Mouse (Mus musculus): ENCODE measurements around the gene Garnl3.
"Not testable (repeated sequence)": the region's sequence is repeated elsewhere in the genome, so short reads cannot be mapped to it uniquely, and the experiment has no call there.

The Garnl3 gene

DNA sequence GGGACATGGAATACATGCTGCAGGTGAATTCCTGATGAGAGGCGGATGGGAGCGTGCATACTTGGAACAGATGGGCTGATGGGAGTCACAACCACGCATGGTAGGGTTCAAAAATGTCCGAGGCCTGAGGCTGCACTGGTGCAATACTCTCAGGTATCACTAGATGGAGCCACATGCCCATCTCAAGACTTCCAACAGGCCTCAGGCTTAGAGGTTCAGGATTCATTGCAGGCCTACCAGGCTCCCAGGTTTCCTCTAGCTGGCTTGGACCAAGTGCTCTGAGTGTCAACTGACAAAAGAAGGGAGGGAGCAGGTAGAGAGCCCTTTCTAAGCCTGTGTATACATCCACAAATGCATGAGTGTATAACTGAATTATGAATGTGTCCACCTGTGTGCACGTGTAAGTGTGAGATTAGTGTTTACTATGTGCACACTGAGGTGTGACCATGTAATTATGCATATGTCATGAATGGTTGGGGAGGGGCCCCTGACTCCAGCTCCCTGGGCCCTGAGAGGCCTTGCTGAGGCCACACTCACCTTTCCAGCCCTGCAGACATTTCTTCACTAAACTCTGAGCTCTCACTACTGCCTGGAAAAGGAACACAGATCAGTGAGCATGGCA lies 23.4 kb upstream of the Garnl3 start:
- DNase-seq (ENCODE audit: low spot score in 2 of 2): peak; percentile 52 to 74

DNA sequence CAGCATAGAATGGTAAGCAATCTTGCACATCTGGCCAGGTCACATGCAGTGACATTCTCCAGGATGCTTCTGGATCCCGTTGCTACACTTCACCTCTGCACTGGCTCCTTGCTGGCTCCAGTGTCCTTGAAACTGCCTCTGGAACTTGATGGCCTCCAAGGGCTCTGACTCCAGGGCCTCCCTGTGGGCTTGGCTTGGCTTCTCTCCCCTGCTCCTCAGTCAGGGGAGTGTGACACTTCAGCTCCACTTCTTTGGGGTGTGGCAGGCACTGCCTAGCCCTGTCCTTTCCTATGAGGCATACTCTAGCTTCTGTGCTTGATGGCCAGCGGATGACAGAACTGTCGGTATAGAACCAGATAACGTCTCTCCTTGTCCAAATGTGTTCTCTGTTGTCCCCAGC lies 15.5 kb upstream of the Garnl3 start:
- no peak for DNase-seq (ENCODE audit: low spot score in 2 of 2)

GRCm38 (mm10) chr2:33143292-33143691 lies 11.8 kb upstream of the Garnl3 start:
- no peak for DNase-seq (ENCODE audit: low spot score in 2 of 2)

- DNase-seq (ENCODE audit: low spot score in 2 of 2): no peak
Measured at GRCm38 (mm10) chr2:33138491-33138890, 7.0 kb upstream of the Garnl3 start.

DNA sequence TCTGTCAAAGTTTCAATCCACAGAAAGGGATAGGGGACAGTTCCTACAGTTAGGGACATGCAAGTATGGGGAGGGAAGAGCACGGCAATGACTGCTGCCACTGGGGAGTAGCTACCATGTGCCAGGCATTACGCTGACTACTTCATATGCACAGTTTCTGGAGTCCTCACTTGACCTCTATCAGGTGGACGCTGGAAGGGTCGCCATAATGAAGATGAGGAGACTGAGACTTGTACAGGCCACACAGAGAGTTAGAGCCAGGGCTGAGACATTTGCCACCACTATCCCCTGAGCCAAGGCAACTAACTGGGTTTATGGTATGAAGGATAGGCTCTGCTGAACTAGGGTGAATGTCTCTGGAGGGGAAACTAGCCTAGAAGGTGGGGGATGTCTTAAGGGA lies 6.3 kb upstream of the Garnl3 start:
- no peak for DNase-seq (ENCODE audit: low spot score in 2 of 2)

- no peak for DNase-seq (ENCODE audit: low spot score in 2 of 2)
Measured at GRCm38 (mm10) chr2:33137244-33137643, 5.8 kb upstream of the Garnl3 start.

DNA sequence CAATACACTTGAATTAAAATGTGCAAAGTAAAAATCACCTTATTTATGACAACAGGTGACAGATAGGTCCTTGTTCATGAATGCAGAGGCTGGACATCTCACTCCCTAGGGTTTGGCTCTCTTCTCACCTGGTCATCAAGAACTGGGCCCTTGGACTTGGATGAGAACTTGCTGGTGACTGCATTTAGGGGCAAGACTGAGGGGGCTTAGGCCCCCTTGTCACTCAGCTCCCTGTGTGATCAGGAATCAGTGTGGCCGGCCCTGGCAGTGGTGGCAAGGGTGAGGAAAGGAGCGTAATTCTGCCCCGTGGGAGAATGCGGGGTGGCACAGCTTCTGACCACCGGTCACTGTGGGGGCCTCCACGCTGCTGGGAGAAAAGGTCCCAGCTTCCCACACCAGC lies 4.9 kb upstream of the Garnl3 start:
- DNase-seq (ENCODE audit: low spot score in 2 of 2): no peak

DNA sequence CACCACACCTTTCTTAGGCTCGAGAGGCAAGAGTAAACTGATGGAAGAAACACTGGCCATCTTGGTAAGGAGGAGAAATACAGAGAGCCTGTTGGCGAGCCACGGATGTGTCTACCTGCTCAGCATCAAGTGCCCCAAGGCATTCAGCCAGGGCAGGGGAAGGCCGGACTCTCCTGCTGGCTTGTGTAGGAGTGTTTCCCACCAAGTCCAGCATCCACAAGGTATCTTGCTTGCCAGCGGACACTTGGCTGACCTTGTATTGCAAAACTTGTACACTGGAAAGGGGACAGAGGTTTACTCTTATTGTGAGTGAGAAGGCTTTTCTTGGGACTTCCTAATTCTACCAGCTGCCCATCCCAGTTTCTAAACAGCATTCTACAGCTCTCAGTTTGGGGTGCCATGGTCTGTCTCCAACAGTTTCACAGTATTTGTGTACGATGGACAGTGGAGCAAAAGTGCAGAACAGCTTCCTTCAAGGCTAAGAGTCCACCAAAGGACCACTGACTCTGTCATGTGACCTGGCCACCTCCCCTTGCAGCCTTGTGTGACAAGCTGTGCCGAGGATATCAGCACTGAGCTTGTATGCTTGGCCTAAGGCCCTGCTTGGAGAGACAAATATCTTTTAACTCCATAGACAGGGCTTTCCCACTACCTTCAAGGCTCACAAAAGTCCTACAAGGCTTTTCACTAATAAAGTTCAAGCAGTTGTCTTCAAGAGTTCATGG lies 3.5 kb upstream of the Garnl3 start:
- DNase-seq (ENCODE audit: low spot score in 2 of 2): no peak

DNA sequence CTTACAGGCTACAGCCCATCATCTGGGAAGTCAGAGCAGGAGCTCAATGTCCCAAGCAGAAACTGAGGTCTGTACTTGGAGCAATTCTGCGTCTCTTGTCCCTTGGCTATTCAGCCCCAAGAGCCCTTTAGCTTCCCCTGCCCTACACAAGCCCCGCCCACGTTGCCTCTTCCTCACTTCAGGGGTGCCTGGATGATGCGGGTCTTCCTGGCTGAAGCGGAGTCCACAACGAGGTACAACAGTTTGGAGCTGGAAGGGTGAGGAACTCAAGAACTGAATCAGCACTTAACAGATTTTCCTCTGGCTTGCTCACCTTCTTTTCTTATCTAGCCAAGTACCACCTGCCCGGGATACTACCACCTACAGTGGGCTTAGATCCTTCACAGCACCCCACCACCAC lies 852 bp upstream of the Garnl3 start:
- no peak for DNase-seq (ENCODE audit: low spot score in 2 of 2)

- DNase-seq (ENCODE audit: low spot score in 2 of 2): peak; percentile 96 to 97
Measured at GRCm38 (mm10) chr2:33130526-33131483, 649 bp downstream of the Garnl3 start.

GRCm38 (mm10) chr2:33130141-33130525 lies 1.3 kb downstream of the Garnl3 start:
- no peak for DNase-seq (ENCODE audit: low spot score in 2 of 2)

GRCm38 (mm10) chr2:33129696-33130095 lies 1.8 kb downstream of the Garnl3 start:
- DNase-seq (ENCODE audit: low spot score in 2 of 2): peak in 1 of 2 experiments; percentile 56

DNA sequence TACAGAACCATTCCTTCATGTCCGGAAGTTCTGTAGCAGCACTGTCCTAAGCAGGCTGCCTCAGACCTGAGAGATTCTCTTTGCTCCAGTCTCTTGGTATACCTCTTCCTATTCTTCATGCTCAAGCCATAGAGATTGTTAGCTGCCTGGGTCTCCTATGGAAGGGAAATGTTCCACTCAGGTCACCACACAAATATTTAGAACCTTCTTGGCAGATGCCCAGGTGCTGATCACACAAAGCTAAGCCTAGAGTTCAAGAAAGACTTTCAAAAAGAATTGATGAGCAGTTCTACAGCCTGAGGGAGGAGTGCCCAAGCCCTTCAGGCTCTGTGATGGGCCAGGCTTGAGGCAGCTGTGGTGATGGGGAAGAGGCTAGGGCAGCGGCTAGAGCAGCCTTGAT lies 2.4 kb downstream of the Garnl3 start:
- no peak for DNase-seq (ENCODE audit: low spot score in 2 of 2)

DNA sequence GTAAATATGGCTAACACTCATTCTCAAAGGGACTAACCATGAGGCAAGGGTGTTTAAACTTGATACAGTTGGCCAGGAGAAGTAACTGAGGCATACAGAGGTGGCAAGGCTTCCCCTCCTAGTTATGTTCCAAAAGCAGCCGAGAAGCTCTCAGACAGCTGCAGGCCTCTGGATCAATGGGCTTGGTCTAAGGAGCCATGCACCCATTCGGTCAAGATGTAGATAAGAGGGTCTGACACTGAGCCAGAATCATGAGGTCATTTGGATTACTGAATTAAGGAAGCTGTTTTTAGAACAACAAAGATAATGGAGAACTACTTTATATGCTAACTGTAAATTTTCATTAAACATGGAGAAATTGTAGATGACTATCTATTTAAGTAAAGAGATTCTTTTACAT lies 4.2 kb downstream of the Garnl3 start:
- no peak for DNase-seq (ENCODE audit: low spot score in 2 of 2)

DNA sequence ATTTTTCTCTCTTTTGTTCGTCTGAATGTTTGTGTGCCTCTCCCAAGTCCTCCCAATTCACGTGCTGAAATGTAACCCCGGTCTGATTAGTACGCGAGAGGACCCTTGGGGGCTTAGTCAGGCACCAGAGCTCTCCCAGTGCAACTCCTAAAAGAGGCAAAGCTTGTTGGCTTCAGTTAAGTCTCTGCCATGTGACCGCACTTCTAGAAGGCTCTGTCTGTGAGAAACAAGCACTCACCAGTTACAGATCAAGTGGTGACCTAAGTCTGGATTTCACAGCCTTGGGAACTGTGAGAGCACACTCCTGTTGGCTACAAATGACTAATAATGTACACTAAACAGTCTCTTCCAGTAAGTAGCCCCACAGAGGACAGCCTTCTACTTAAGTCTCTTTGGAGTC lies 8.6 kb downstream of the Garnl3 start:
- no peak for DNase-seq (ENCODE audit: low spot score in 2 of 2)

DNA sequence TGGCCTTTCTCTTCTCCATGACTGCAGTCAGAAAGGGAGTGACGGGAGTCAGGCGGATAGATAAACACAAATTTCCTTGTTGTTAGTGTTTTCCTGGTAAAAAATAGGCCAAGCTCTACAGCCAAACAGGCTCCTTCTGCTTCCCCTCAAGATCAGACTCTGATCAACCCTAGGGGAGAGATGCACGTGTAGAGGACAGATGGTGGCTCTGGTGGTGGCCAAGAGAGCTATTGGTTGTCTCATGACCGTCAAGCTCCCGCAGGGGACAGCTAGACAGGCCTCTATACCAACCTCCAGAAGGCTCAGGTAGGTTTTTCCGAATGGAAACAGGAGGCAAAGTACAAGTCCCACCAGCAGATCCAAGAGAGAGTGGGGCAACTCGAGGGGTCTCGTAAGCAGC lies 30.9 kb downstream of the Garnl3 start:
- no peak for DNase-seq (ENCODE audit: low spot score in 2 of 2)

- not testable (repeated sequence) for DNase-seq (ENCODE audit: low spot score in 2 of 2)
Measured at GRCm38 (mm10) chr2:33097326-33097725, 34.1 kb downstream of the Garnl3 start.

GRCm38 (mm10) chr2:33095221-33095671 lies 36.2 kb downstream of the Garnl3 start:
- peak in 1 of 2 experiments; percentile 21 for DNase-seq (ENCODE audit: low spot score in 2 of 2)

DNA sequence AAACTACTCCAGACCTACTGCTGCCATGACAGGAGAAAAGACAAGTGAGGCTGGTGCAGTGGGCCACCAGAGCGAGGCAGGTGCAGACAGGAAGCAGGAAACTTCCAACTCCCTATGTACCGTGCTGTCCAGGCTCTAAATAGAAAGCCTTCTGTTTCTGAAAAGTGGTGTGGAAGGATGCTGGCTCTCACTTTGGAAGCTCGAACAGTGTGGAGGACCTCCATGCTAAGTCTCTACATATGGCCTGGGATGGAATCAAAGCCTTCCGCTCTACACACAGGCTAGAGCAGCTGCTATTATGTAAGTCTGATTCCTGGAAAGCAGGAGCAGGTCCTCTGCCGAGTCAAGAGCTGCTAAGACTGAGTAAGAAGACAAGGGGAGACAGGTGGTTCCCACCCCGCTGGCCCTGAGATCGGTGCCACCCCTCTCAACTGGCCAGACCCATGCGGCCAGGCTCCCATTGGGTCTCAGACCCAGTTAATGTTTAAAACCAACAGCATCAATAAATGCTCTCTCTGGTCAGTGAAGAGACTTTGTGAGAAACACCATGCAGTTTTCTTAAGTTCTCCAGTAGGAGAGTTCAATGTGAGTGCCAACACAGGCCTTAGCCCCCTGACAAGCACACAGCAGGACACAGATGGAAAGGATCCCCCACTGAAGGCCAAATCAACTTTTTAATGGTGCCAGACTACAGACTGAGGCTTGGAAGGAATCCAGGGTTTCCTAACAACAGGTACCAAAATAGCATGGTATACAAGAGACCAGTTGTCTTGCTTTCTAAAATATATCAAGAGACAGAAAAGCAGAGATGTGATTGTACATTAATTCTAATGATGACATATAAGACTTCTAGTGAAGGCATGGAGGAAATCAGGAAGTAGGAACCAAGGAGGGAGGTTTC lies 40.6 kb downstream of the Garnl3 start:
- DNase-seq (ENCODE audit: low spot score in 2 of 2): peak in 1 of 2 experiments; percentile 21

DNA sequence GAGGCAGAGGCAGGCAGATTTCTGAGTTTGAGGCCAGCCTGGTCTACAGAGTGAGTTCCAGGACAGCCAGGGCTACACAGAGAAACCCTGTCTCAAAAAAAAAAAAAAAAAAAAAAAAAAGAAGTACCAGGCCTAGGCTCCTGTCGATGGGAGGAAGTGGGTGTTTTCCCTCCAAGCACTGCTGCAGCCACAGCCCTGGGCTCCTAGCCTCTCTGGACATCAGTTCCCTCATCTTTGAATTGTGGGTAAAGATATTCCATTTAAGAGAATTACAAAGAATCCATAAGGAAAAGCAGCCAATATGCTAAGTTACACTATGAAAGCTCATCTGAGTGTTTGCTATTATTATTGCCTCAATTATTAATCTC lies 41.4 kb downstream of the Garnl3 start:
- not testable (repeated sequence) for DNase-seq (ENCODE audit: low spot score in 2 of 2)

DNA sequence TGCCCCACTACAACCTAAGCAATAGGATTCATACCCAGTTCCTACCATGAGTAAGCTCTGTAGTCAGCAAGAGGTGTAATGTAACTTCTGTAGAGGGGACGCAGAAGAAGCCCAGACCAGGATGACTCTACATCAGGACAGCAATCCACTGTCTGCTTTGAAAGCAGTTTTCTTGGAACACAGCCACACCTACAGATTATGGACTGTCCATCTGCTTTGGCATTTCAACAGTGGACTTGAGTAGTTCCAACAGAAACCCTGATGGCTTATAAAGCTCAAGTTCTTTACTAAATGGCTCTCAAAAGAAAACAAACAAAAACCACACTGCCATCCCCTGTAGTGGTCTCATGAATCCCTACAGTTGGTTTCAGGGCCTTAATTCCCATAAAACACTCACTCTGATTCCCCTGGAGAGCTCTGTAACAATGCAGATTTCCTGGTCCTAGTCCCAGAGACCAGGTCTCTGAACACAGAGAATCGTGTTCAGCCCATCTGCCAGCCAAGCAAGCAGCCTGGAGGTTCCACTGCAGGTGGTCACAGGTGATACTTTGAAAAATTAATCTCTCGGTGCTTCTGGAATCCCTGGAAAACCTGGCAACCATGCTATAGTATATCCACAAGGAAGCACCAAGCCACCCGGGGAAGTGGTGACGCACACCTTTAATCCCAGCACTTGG lies 42.0 kb downstream of the Garnl3 start:
- DNase-seq (ENCODE audit: low spot score in 2 of 2): no peak

Data from frontal cortex, postnatal 10 days (tissue).